Mouse (Mus musculus): Measurements from ENCODE around the gene Vars.

The Vars gene

GRCm38 (mm10) chr17:35048149-35048931 is 47.6 kb downstream of the Vars start:
- DNase-seq (ENCODE audit: low read depth, low spot score), result no peak

GRCm38 (mm10) chr17:35048932-35049440 is 48.2 kb downstream of the Vars start:
- DNase-seq (ENCODE audit: low read depth, low spot score), result no peak

- no peak for DNase-seq (ENCODE audit: low read depth, low spot score)
Observed at GRCm38 (mm10) chr17:35049561-35050016, 48.8 kb downstream of the Vars start, which contains the start of gene Clic1. Gene Clic1 (plus strand): TSS chr17:35049966.

GRCm38 (mm10) chr17:35050126-35050750 is 49.5 kb downstream of the Vars start:
- peak; percentile 29 for DNase-seq (ENCODE audit: low read depth, low spot score)

GRCm38 (mm10) chr17:35051156-35052086 is 50.6 kb downstream of the Vars start:
- peak; percentile 77 for DNase-seq (ENCODE audit: low read depth, low spot score)

- DNase-seq (ENCODE audit: low read depth, low spot score), result no peak
Observed at GRCm38 (mm10) chr17:35052271-35052798, 51.5 kb downstream of the Vars start.

GRCm38 (mm10) chr17:35055691-35056495 is 55.1 kb downstream of the Vars start:
- DNase-seq (ENCODE audit: low read depth, low spot score), result no peak

GRCm38 (mm10) chr17:35057090-35057489 is 56.3 kb downstream of the Vars start:
- DNase-seq (ENCODE audit: low read depth, low spot score), result no peak

- DNase-seq (ENCODE audit: low read depth, low spot score), result no peak
Observed at GRCm38 (mm10) chr17:35058316-35058715, 57.5 kb downstream of the Vars start.

GRCm38 (mm10) chr17:35058911-35059892 is 58.4 kb downstream of the Vars start, which contains the start of gene Ddah2:
Gene Ddah2 (plus strand): TSS chr17:35059035.
- DNase-seq (ENCODE audit: low read depth, low spot score), result peak; percentile 77

GRCm38 (mm10) chr17:35060071-35060470 is 59.3 kb downstream of the Vars start:
- DNase-seq (ENCODE audit: low read depth, low spot score), result no peak

- no peak for DNase-seq (ENCODE audit: low read depth, low spot score)
Observed at GRCm38 (mm10) chr17:35060737-35061297, 60.0 kb downstream of the Vars start.

- DNase-seq (ENCODE audit: low read depth, low spot score), result no peak
Observed at GRCm38 (mm10) chr17:35061299-35061698, 60.5 kb downstream of the Vars start.

GRCm38 (mm10) chr17:35063466-35063865 is 62.7 kb downstream of the Vars start:
- peak; percentile 51 for DNase-seq (ENCODE audit: low read depth, low spot score)

GRCm38 (mm10) chr17:35064378-35064877 is 63.6 kb downstream of the Vars start:
- DNase-seq (ENCODE audit: low read depth, low spot score), result peak; percentile 72

GRCm38 (mm10) chr17:35064951-35065947 is 64.5 kb downstream of the Vars start, which contains the start of gene Ly6g6c:
Gene Ly6g6c (plus strand): TSS chr17:35065388.
- DNase-seq (ENCODE audit: low read depth, low spot score), result peak; percentile 52

All from brain, adult 2 months (tissue).